Mouse (Mus musculus): ENCODE data around the gene Pan3. TPM values are rescaled to one million over a fixed set of nuclear protein-coding genes. Genes with fewer than 3 reads are reported as not detected.

Gene Pan3
- 385 and 404 TPM in 2 replicates for total RNA-seq (2015)
- total RNA-seq (2017): 156 and 215 TPM in 2 replicates

DNA sequence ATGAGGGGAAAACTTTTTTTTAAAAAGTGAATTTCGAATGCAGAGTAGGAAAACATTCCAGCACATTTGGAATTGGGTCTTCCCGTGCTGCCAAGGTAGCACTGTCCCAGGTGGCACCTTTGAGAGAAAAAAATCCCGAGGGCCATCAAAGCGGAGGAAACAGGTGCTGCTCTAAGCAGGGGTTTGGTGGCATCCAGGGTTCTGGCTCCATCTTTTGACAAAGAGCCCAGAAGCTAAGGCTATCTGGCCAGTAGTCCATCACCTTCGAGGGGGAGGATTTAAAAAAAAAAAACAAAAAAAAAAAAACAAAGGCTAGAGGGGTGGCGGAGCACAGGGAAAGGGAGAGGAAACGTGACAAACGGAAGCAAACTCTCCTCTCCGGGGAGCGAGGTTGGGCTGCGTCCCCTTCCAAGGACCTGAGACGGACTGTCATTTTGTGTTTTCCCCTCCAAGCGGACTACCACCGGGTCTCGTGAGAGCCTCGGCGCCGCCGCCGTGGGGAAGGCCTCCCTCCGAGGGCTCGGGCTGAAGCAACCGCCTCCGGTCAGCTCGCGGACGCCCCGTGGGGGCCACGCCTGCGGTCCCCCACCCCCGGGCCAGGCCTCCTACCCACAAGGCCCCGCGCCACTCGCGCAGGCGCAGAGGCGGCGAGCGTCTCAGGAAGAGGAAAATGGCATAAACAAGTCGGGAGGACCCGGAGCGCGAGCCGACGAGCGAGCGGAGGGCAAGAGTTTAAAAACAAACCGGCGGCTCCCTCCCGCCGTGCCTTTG lies at the start of gene Pan3:
Pan3 (plus strand) TSS at position 627 of the 771 bp plus-strand sequence.
- peak; percentile 55 for ATAC-seq (replicated peaks; ENCODE audit: poor library complexity)

DNA sequence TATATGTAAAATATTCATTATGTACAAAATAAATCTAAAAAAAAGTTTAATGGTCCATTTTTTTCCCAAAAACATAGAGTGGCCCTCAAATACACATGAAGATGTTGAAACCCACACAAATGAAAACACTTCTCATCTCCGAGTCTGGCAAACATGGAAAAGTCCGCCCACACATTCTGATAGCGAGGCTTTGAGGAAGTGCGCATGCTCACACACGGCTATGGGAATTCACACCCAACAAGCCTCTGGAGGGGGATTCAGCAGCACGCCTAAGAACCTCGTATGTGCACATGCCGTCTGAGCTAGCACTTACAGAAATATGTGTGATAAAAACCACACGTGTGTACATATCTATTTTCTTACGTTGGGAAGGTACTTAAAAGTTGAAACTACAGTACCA lies 48.6 kb upstream of the Pan3 start:
- no peak for ATAC-seq (replicated peaks; ENCODE audit: poor library complexity)

DNA sequence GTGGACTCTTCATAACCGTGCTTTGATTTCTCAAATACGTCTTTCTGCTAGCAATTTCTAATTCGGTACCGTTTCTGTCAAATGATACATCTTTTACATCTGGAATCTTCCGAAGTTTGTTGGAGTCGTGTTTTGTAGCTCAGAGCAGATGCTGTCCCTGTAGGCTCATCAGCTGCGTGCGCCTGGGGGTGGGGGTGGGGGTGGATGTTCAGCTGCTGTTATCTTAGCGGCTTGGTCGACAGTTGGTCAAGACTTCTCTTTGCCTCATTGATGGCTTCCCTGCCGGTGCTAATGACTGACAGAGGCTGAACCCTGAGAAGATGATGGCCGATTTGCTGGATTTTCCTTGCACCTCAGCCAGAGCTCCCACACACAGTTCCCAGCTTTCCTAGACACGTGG lies 43.1 kb upstream of the Pan3 start:
- ATAC-seq (replicated peaks; ENCODE audit: poor library complexity): no peak

DNA sequence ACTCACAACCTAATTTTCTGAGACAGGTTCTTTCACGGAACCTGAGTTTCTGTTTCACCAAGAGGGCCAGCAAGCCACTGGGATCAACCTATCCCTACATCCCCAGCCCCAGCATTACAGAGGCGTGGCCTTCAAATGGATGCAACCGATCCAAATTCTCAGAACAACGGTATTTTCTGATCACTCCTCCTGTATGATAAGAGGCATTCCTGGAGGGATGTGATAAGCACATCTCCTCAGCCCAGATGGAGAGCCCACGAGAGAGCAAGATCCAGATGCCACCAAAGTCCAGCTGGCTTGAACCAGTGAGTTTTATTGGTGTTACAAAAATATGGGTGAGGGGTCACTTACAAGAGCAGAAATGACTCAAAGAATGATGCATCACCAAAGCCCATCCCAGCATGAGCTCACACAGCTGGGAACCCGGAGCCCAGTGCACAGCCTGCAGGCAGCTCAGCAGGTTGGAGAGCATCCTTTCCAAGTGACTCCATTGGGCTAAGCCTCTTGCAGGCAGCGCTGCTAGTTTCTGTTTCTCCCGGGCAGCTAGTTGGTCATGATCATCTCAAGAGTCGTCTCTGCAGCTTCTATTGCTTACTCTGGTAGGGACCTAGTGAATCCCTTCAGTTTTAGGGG lies 41.5 kb upstream of the Pan3 start:
- ATAC-seq (replicated peaks; ENCODE audit: poor library complexity): no peak; the same call in none of the 2 replicates

DNA sequence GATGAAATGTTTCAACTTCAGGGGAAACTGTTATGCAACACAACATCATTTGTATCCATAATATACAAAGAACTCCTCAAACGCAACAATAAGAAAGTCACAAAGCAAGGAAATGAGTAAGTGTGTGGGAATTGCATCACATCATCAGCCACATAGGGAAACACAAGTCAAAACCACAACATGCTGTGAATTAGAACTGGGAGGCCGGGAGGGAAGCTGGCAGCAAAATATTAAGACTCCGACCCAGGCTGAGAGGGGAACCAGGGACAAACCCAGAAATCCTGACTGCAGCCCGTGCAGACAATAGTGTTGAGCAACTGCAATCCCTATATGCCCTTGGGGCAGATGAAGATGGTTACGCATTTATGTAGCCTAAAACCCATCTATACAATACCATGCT lies 40.9 kb upstream of the Pan3 start:
- peak; percentile 73 for ATAC-seq (replicated peaks; ENCODE audit: poor library complexity)

DNA sequence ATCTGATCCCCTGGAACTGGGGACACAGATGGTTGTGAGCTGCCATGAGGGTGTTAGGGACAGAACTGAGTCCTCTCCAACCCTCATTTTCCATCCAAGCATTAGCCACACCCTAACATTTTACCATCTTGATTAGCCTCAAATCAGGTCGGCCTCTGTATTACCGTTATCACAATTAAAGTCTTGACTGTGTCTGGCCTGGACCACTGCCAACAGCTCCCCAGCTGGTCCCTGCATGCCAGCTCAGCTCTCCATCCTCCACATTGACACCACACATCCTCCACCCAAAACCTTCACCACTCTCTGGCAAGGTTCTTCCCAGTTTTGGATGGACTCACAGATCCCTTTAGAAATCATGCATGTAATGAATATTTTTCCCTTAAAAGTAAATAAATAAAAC lies 39.2 kb upstream of the Pan3 start:
- ATAC-seq (replicated peaks; ENCODE audit: poor library complexity): 0 out of 2 replicates have a peak, but pooled peaks have one; percentile 10

DNA sequence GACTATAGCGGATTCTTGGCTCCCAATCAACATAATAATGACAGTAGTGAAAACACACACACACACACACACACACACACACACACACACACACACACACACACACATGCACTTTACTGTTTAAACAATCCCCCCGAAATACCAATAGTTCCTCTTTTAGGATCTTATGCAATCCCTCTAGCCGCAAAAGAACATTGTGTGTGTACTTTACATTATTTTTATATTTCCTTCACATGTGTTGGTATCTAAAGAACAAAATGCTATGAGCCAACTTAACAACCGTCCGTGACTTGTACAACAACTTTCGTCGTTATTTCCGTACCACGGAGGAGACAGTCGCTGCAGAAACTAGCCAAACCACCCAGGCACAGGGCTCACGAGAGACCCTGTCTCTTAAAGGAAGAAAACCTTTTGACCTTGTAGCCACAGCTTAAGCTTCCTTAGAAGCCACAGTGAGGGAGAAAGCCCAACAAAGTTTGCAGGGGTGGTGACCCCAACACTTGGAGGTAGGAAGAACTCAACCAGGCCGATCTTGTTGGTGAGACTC lies 37.2 kb upstream of the Pan3 start:
- peak; percentile 67 for ATAC-seq (replicated peaks; ENCODE audit: poor library complexity)

DNA sequence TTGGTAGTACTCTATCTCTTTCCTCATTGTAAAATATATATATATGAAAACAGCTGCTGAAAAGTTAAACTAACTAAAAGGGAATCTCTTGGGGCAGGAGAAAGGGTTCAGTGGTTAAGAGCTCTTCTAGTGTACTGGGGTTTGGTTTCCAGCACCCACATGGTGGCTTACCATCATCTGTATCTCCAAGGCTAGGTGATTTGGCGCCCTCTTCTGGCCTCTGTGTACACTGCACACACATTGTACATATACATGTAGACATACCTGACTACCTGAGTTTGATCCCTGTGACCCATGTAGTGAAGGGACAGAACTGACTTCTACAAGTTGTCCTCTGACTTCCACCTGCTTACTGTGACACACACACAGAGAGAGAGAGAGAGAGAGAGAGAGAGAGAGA lies 34.9 kb upstream of the Pan3 start:
- ATAC-seq (replicated peaks; ENCODE audit: poor library complexity): no peak

DNA sequence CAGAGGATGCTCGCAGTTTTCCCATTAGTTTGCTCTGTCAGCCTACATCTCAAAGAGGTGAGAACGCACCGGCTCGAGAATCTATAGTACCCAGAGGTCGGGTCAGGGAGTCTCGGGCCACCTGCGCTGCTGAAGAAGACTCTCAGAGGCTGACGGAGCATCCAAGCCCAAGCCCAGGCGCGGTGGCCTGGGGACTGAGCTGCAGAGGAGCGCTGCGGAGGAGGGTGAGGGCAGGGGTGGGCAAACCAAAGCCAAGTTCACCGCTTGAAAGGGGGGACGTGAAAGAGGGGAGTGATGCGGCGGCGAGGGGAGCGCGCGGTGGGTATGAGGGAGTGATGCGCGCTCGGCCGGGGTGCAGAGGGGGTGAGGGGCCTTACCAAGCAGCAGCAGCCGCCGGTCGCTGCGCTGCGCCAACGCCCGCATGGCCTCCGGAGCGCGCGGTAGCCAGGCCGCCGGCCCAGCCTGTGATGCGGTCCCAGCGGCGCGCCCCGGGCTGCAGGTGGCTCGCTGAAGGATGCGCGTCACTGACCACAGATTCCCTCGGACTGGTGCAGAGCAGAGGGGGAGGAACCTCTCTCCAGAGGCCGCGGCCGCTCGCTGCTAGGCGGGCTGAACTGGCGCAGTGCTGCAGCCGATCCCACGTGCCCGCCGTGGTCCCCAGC lies 30.0 kb upstream of the Pan3 start, which contains the start of gene Flt3:
Flt3 (minus strand) TSS at position 647 of the 662 bp plus-strand sequence.
- peak; percentile 92 for ATAC-seq (replicated peaks; ENCODE audit: poor library complexity)

DNA sequence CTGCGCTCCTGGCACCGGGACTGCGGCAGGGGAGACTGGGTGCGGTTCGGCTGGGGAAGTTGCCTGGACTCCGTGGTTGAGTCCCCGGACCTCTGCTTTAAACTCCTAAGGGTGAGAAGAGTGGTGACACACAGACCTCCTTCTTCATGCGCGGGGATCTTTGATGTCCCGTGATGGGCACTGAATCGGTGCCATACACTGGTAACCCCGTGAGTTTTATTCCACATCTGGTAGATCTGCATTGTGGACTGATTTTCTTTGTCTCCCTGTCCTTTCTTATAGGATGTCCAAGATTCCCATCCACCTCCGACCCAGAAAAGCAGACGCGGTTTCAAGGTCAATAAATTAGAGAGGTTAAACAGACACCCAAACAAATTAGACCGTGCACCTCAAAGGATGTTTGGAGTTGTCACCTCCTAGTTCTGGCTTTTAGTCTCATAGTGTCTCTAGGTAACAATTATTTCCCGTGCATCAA lies 29.4 kb upstream of the Pan3 start:
- ATAC-seq (replicated peaks; ENCODE audit: poor library complexity): no peak

DNA sequence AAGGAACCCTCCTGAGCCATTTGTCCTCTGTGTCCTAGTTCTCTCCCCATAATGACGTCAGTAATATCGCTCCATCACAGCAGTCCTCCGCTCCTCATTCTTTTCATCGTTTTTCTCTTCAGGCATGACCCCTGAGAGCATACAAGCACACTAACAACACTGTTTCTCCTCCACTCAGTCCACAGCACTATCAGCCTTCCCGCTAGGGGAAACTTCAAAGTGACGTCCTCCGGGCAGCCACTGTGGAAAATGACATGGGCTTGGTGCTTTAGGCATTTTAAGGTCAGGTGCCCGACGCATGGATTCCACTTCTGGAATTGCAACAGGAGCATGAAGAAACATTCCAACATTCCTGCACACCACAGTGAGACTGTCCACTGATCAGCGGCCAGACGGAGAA lies 28.9 kb upstream of the Pan3 start:
- peak; percentile 21; the same call in 1 of the 2 replicates for ATAC-seq (replicated peaks; ENCODE audit: poor library complexity)

DNA sequence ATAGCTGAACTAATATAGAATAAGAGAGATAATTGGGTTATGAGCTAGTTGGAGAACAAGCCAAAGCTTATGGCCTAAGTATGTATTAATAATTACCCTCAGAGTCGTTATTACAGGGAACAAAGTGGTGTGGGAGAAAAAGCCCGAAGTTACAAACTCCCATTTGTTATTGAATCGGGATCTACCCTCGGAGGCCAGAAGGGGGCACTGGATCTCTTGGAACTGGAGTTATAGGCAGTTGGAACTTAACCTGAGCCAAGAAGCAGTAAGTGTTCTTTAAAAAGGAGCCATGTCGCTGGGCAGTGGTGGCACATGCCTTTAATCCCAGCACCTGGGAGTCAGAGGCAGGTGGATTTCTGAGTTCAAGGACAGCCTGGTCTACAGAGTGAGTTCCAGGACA lies 27.5 kb upstream of the Pan3 start:
- ATAC-seq (replicated peaks; ENCODE audit: poor library complexity): peak; percentile 61

DNA sequence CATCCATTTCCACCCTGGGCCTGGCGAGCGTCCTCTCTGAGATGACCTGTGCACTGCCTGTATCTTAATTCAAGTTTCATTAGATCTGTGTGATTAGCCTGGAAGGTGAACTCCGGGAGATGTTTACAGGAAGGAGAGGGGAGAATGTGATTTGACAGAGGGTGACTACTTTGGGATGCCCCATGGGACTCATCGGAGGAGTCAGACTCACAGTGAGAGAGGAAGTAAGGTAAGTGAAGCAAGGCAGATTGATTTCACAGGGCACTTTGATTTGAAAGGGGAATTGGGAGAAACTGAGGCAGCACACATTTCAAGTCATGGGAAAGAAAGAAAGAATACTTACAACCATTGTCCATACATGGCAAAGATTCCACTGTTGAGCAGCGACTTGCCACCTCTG lies 23.8 kb upstream of the Pan3 start:
- ATAC-seq (replicated peaks; ENCODE audit: poor library complexity): no peak

DNA sequence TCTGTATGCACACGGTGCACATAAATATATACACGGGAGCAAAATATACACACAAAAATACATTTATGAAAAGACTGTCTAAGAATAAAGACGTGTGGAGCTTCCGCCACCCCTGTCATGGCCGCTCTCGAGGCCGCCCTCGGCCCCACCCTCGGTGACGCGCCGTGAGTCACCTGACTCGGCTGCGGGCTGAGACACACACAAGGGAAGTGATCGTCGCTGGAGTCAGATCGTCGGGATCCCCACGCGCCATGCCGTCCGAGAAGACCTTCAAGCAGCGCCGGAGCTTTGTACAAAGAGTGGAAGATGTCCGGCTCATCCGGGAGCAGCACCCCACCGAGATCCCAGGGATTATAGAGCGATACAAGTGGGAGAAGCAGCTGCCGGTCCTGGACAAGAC lies 21.2 kb upstream of the Pan3 start:
- 0 out of 2 replicates have a peak, but pooled peaks have one; percentile 26 for ATAC-seq (replicated peaks; ENCODE audit: poor library complexity)

DNA sequence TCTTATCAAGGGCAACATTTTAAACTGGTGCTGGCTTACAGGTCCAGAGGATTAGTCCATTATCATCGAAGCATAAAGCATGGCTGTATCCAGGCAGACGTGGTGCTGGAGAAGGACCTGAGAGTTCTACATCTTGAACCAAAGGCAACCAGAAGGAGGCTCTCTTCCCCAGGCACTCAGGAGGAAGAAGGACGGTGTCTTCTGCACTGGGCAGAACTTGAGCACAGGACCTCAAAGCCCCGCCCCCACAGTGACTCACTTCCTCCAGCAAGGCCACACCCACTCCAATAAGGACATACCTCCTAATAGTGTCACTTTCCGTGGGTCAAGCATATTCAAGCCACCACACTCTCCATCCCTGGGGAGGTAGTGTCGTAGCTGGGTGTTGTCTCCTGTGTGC lies 19.4 kb upstream of the Pan3 start:
- ATAC-seq (replicated peaks; ENCODE audit: poor library complexity): 0 out of 2 replicates have a peak, but pooled peaks have one; percentile 26

DNA sequence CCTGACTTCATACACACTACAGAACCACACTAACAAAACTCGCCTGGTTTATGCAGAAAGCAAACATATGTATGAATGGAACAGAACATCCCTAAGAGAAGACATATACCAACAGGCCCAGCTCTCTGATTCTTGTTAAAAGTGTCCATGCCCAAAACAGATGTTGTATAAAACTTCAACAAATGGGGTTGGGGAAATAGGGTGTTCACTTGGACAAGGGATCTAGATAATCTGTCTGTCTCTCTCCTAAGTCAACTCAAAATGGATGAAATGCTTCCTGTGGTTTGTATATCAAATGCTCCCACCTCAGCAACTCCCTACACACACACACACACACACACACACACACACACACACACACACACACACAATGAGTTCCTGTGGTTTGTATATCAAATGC lies 12.0 kb upstream of the Pan3 start:
- ATAC-seq (replicated peaks; ENCODE audit: poor library complexity): no peak

DNA sequence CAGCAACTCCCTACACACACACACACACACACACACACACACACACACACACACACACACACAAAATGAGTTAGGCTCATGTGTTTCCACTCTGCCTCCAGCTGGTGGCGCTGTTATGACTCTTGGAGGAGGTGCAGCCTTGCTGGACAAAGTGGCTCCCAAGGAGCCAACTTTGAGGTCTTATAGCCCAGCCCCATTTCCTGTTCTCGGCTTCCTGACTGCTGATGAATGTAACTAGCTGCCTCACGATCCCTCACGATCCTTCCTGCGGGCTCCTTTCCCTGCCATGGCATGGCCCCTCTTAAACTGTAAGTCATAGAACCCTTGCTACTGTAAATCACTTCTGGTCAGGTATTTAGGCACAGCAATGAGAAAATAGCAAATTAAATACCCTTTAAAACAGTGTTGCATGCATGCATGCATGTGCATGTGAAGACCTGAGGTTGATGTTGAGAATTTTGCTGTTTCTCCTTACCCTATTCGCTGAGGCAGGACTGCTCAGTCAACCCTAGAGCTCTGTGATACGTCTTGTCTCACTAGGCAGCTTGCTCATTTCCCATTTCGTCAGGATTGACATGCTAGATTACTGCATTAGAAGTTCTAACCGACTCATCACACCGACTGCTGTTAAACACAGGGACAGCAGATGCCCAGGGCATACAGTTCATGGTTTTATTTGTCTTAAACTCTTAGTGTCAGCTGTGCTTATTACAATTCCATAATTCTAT lies 11.4 kb upstream of the Pan3 start:
- peak; percentile 89 for ATAC-seq (replicated peaks; ENCODE audit: poor library complexity)

DNA sequence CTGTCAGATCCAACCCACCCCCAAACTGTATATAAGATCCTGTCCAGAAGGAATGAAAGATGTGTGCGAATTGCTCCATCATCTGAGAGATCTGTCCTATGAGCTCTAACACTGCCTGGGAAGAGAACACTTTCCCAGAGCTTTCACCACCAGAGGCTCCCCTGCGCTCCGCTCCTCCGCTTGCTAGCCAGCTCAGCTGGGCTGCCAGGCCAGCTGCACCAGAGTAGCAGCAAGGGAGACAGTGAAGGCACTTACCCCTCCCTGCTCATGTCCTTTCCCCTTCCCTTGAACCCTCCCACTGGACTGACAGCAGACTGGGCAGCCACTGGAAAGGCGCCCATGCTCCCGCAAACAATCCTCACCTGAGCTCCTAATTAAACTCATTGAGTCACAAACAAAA lies 6.3 kb upstream of the Pan3 start:
- ATAC-seq (replicated peaks; ENCODE audit: poor library complexity): no peak

DNA sequence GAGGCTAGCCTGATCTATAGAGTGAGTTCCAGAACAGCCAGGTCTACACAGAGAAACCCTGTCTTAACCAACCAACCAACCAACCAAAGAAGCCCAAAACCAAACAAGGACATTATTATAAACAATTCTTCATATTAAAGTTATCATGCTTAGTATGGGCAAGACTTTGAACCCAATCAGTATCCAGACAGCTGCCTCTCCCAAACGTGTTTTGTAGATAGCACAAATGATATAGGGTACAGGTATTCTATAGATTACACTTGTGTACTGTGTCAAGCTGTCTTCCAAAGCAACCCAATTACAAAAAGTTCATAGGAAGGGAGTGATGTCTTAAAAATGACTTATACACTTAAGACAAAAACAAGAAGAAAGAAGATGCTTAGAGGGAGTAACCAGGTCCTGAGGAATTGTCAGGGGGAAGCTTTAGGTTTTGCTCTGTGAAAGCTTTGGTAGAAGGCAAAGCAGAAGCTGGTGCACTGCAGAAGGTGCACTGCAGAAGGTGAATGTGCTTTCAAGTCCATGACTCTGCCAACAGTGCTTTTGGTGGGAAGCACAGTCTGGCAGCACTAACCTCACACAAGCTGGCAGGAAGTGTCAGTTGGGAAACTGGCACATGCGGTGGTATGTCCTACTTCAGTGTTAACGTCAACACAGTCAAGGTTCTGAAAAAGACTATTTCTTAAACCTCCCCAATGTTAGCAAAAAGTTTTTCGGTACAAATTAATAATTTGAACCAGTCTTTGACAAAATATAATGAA lies 3.7 kb upstream of the Pan3 start:
- ATAC-seq (replicated peaks; ENCODE audit: poor library complexity): peak; percentile 62

DNA sequence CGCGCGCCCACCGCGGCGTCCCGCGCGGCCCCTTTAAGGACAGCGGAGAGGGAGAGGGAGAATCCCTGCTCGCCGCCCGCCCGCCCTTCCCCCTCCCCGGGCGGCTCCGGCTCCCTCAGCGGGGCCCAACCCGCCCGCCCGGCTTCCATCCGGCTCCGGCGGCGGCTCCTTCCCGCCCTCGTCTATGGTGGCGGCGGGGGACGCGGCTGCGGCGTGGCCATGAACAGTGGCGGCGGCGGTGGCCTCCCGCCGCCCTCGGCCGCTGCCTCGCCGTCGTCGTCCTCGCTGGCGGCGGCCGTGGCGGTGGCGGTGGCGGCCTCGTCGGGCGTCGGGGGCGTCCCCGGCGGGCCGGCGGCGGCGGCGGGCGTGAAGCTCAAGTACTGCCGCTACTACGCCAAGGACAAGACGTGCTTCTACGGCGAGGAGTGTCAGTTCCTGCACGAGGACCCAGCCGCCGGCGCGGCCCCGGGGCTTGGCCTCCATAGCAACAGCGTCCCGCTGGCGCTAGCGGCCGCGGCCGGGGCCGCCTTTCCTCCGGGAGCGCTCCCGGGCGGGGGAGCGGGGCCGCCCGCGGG lies 487 bp downstream of the Pan3 start:
- ATAC-seq (replicated peaks; ENCODE audit: poor library complexity): no peak

Data from megakaryocyte progenitor cell, adult 5-6 weeks (primary cell).